Comparison of ENCODE assay signal across 23 mouse cellular contexts in the genomic region with DNA sequence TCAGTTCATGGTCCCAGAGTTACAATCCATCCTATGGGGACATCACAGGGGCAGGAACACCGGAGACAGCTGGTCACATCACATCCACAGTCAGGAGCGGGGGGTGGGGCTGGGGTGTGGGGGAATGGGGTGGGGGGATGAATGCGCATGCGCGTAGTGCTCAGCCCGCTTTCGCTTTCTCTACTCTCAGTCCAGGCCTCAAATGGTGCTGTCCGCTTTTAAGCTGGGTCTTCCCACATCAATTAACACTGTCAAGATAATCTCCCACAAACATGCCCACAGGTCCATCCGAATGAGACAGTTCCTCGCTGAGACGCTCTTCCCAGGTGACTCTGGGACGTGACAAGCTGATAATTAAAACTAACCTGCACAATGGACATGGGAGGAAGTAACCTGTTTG. TPM values are rescaled to one million over a fixed set of nuclear protein-coding genes. Genes with fewer than 3 reads are reported as not detected.
"Had no signal": no experiment of that assay in that cellular context is flagged by ENCODE, and none has a peak within 500 bp of the region (broad histone marks: within the 10 kb centered on the region; RNA-seq: fewer than 3 reads in every experiment).

No protein-coding gene starts in this region.

- H3K27ac ChIP-seq: kidney, embryonic 15.5 days; left cerebral cortex, adult 2 months; limb, embryonic 12.5 days; liver, embryonic 13.5 days; lung, embryonic 15.5 days; macrophage; midbrain, embryonic 15.5 days; neural tube, embryonic 13.5 days; stomach, postnatal 0 days had no signal

- H3K9ac ChIP-seq: kidney, embryonic 15.5 days; limb, embryonic 12.5 days; liver, embryonic 13.5 days; liver, postnatal 0 days; lung, embryonic 15.5 days; midbrain, embryonic 15.5 days; neural tube, embryonic 13.5 days had no signal

- DNase-seq: kidney, adult 2 months; kidney, postnatal 14 days; liver; liver, embryonic 13.5 days; liver, postnatal 0 days; lung, postnatal 14 days; right cerebral cortex, adult 18-20 months; right cerebral cortex, postnatal 25 days; thymus, postnatal 14 days had no signal

- H3K27me3 ChIP-seq: kidney, embryonic 15.5 days; lung, embryonic 15.5 days; midbrain, embryonic 15.5 days; neural tube, embryonic 13.5 days had no signal

- H3K4me2 ChIP-seq: kidney, embryonic 15.5 days; limb, embryonic 12.5 days; liver, embryonic 13.5 days; lung, embryonic 15.5 days; midbrain, embryonic 11.5 days; midbrain, embryonic 15.5 days; neural tube, embryonic 13.5 days had no signal

- H3K4me1 ChIP-seq: liver, embryonic 13.5 days; midbrain, embryonic 15.5 days had no signal

- H3K9me3 ChIP-seq: kidney, embryonic 15.5 days; lung, embryonic 15.5 days; midbrain, embryonic 15.5 days; neural tube, embryonic 13.5 days had no signal

- ATAC-seq: liver, postnatal 0 days; midbrain, embryonic 15.5 days had no signal

- H3K4me3 ChIP-seq: kidney, embryonic 15.5 days; left cerebral cortex, adult 2 months; limb, embryonic 12.5 days; liver, embryonic 13.5 days; lung, embryonic 15.5 days; megakaryocyte, embryonic 14.5 days; midbrain, embryonic 15.5 days; neural tube, embryonic 13.5 days had no signal

- H3K36me3 ChIP-seq: kidney, embryonic 15.5 days; limb, embryonic 12.5 days; liver, embryonic 13.5 days; lung, embryonic 15.5 days; midbrain, embryonic 15.5 days; neural tube, embryonic 13.5 days had no signal

RNA-seq across cellular contexts. Expression of a gene that starts 15.2 kb away (rescaled TPM):
- polyA plus RNA-seq: intestine, embryonic 14.5 days; kidney, adult 2 months; kidney, embryonic 15.5 days; large intestine, adult 2 months; limb, embryonic 12.5 days; liver, embryonic 13.5 days; liver, postnatal 0 days; macrophage; midbrain, embryonic 11.5 days; midbrain, embryonic 15.5 days; neural tube, embryonic 13.5 days; small intestine, adult 2 months; stomach, postnatal 0 days; urinary bladder, adult 2 months had no signal
